Mouse (Mus musculus): ENCODE data around the gene Parg. TPM values are rescaled to one million over a fixed set of nuclear protein-coding genes. Genes with fewer than 3 reads are reported as not detected.
"Not testable (repeated sequence)": the region's sequence is repeated elsewhere in the genome, so short reads cannot be mapped to it uniquely, and the experiment has no call there.

The Parg gene
- polyA plus RNA-seq, 1 experiment from 2014 or later = 57.7 TPM

DNA sequence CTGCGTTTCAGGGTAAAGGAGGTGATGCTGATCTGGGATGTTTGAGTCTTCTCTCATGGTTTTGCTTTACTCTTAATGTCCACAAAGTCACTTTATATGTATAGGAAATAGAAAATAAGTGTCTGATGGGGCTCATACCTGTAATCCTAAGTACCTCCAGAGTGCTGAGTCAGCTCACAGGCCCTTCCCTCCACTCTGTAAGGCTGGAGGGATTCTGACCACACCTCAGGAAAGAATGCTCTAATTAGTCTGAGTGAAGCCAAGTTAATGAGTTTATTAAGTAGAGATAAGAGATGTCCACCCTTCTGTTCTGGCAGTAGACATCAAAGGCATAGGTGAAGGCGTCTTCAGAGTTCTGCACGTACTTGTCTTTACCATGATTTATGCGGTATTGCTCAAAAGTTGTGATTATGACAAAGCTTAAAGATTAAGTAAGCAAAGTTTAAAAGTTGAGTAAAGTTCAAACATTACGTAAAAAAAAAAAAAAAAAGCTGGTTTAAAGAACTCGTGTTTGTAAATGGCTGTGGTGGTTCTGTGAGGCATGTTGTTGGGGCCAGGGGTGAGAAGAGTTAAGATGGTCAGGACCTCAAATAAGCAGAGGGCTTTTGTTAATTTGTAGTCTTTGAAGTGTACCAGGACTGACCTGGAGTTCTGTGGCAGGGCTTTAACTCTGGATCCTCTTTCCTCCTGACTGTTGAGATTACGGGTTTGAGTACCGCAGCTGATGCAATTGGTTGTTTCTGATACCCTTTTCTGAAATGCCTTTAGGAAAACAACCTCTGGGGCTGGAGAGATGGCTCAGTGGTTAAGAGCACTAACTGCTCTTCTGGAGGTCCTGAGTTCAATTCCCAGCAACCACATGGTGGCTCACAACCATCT, 37.3 kb upstream of the Parg start:
- Histone ChIP-seq H3K36me3 (no peaks in the 10 kb centered on the region), H3K4me1 (peaks cover 28% of the 10 kb centered on the region), H3K4me3 (no peak overlapping the region), H3K9ac (no peak overlapping the region), H3K9me3 (replicated peaks) (no peaks in the 10 kb centered on the region), H3K27ac (no peak overlapping the region), H3K4me2 (replicated peaks) (no peak overlapping the region), H3K27me3 (no peaks in the 10 kb centered on the region)
- ATAC-seq (ENCODE audit: low FRiP score) = no peak
- 84% methylated on average over 8 of the region's 8 CpGs for WGBS

DNA sequence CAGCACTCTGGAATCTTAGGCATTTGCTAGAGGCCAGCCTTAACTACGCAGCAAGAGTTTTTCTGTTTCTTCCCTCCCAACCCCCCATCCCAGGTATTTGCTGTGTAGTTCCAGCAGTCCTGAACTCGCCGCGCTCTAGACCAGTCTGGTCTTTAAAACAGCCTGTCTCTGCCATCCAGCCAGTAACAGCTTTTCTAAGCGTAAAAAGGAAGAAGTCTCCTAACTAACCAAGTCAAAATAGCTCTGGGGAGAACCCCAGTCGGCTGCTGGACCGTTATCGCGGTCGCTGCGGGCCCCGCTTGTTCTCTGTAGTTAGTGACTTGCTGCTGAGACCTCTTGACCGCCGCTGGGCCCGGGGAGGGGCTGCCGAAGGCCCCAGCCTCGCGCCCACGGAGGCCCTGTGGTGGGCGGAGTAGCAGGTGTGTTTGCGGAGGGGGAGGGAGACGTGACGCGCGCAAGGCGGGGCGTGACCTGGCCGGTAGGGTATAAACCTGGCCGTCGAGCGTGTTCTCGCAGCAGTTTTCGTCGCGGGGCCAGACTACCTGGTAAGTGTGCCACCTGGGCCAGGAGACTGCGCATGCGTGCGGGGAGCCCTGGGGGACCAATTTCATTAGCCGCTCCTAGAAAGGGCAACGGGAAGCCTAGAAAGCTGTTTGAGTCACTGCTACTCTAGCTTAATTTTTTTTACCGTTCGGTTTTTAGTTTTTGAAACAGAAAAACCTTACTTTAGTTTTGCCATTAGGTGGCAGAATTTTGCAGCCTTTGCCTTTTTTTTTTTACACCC, 36.3 kb upstream of the Parg start:
- Histone ChIP-seq H3K9me3 (replicated peaks) (no peaks in the 10 kb centered on the region), H3K4me2 (replicated peaks) (peak overlapping the region; percentile 99), H3K27ac (peak overlapping the region; percentile 73), H3K4me3 (peak overlapping the region; percentile 49), H3K9ac (peak overlapping the region; percentile 68), H3K36me3 (no peaks in the 10 kb centered on the region), H3K27me3 (no peaks in the 10 kb centered on the region), H3K4me1 (peaks cover 25% of the 10 kb centered on the region)
- WGBS = 2% methylated on average over 33 of the region's 42 CpGs
- ATAC-seq (ENCODE audit: low FRiP score) = peak; percentile 54; the same call in 1 of the 2 replicates

DNA sequence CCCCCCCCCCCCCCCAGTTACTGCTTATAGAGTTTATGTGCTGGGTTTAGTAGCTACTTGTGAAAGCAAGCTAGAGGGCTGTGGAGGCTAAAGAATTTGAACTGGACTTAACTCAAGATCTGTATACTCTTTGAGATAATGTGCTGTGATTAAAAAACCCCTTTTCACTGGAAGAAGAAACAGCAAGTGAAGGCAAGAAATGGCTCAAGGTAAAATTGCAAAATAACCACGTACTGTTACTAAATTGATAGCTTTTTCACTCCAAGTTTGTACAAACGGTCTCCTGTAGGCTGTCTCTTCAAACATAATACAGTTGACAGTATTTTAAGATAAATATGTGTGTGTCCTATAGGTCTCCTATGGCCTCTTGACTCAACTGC, 35.7 kb upstream of the Parg start:
- Histone ChIP-seq H3K4me2 (replicated peaks) (peak overlapping the region; percentile 99), H3K27me3 (no peaks in the 10 kb centered on the region), H3K4me1 (peaks cover 20% of the 10 kb centered on the region), H3K9me3 (replicated peaks) (no peaks in the 10 kb centered on the region), H3K36me3 (no peaks in the 10 kb centered on the region), H3K4me3 (no peak overlapping the region), H3K27ac (no peak overlapping the region), H3K9ac (no peak overlapping the region)
- WGBS = 82% methylated on average over 2 of the region's 2 CpGs
- no peak for ATAC-seq (ENCODE audit: low FRiP score)

DNA sequence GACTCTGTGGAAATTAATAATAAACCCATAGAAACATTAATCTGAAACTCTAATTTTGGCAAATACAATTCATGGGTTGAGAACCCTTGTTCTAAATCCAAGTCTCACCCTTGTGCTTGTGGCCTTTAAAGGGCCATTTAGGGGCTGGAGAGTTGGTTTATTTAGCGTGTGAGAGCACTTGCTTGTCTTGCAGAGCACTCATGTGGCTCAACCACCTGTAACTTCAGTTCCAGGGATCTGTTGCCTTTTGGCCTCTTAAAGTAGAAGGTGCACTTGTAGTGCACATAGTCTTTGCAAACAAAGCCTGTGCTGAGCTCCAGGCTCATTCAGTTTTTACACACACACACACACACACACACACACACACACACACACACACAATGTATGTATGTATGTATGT, 34.9 kb upstream of the Parg start:
- no peak overlapping the region for H3K4me3 ChIP-seq
- H3K4me2 ChIP-seq (replicated peaks) = no peak overlapping the region
- no peaks in the 10 kb centered on the region for H3K9me3 ChIP-seq (replicated peaks)
- H3K36me3 ChIP-seq = no peaks in the 10 kb centered on the region
- no peaks in the 10 kb centered on the region for H3K27me3 ChIP-seq
- WGBS = 80% methylated on average over 1 of the region's 1 CpGs
- no peak for ATAC-seq (ENCODE audit: low FRiP score)
- H3K4me1 ChIP-seq = peaks cover 14% of the 10 kb centered on the region
- H3K27ac ChIP-seq = no peak overlapping the region
- H3K9ac ChIP-seq = no peak overlapping the region

DNA sequence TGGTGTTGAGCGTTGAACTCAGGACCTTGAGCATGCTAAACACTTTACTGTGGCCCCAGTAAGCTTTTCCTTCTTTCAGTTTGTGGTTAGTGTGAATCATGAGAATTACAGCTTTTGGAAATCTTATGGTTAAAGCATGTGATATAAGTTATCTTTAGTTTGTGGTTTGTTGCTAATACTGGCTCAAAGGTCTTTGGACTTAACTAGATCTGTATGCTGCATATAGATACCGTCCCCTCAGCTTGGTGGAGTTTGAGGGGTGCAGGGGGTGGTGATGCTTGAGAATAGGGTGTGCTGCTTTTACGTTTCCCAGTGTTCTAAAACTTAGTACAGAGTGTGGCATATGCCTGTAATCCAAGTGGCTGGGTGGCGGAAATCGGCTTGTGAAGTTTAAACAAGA, 34.4 kb upstream of the Parg start:
- no peaks in the 10 kb centered on the region for H3K36me3 ChIP-seq

DNA sequence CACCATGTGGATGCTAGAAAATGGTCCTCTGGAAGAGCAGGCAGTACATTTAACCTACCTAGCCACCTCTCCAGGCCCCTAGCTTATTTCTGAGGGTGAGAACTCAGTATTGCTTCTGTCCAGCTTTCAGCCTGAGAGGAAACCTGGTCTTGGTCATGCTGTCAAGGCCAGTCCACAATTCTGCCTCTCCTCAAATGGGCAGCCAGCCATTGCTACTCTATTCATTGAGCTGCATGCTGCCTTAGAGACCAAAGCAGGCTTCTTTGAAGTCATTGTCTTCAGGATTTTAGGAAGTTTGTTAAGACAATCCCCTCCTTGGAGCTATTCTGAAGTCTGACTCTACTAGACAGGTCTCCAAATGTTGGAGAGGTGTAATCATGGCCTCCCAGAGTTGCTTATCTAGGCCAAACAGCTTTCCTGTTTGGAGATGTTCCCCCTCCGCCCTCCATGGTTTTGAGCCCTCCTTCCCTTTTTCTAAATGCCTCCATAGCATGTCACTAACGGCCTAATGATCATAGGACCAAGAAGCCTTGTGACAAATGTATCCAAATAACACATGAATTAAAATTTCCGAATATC, 33.0 kb upstream of the Parg start:
- Histone ChIP-seq H3K4me1 (peaks cover 14% of the 10 kb centered on the region), H3K36me3 (peaks cover 11% of the 10 kb centered on the region), H3K9ac (no peak overlapping the region), H3K9me3 (replicated peaks) (no peaks in the 10 kb centered on the region), H3K27ac (no peak overlapping the region), H3K4me3 (no peak overlapping the region), H3K4me2 (replicated peaks) (no peak overlapping the region), H3K27me3 (no peaks in the 10 kb centered on the region)
- 85% methylated on average over 3 of the region's 3 CpGs for WGBS
- ATAC-seq (ENCODE audit: low FRiP score) = no peak

More for the DNA sequence above, 34.4 kb upstream of the Parg start:
- no peak overlapping the region for H3K27ac ChIP-seq
- WGBS = 90% methylated on average over 5 of the region's 5 CpGs
- H3K4me1 ChIP-seq = peaks cover 14% of the 10 kb centered on the region
- H3K4me3 ChIP-seq = no peak overlapping the region
- no peaks in the 10 kb centered on the region for H3K27me3 ChIP-seq
- ATAC-seq (ENCODE audit: low FRiP score) = no peak
- no peak overlapping the region for H3K4me2 ChIP-seq (replicated peaks)
- H3K9me3 ChIP-seq (replicated peaks) = no peaks in the 10 kb centered on the region
- H3K9ac ChIP-seq = no peak overlapping the region

DNA sequence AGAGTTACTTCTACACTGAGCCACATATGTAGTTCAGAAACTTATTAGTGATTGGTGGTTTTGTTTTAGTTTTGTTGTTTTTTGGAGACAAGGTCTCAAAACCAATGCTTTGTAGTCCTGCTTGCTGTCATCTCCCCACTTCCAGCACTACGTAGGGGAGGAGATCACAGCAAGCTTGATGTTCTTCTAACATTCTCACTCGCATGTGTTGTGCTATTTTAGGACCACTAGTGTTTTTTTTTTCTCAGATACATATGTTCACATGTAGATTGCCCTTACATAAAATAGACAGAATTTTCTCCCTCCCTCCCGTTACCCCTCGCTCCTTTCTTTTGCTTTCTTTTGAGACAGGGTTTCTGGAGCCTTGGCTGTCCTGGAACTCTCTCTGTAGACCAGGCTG, 31.6 kb upstream of the Parg start:
- peaks cover 20% of the 10 kb centered on the region for H3K36me3 ChIP-seq
- H3K4me3 ChIP-seq = no peak overlapping the region
- no peaks in the 10 kb centered on the region for H3K9me3 ChIP-seq (replicated peaks)
- H3K27me3 ChIP-seq = no peaks in the 10 kb centered on the region
- H3K4me1 ChIP-seq = peaks cover 9% of the 10 kb centered on the region
- no peak overlapping the region for H3K4me2 ChIP-seq (replicated peaks)
- WGBS = 92% methylated on average over 4 of the region's 4 CpGs
- ATAC-seq (ENCODE audit: low FRiP score) = no peak
- no peak overlapping the region for H3K9ac ChIP-seq
- H3K27ac ChIP-seq = no peak overlapping the region

DNA sequence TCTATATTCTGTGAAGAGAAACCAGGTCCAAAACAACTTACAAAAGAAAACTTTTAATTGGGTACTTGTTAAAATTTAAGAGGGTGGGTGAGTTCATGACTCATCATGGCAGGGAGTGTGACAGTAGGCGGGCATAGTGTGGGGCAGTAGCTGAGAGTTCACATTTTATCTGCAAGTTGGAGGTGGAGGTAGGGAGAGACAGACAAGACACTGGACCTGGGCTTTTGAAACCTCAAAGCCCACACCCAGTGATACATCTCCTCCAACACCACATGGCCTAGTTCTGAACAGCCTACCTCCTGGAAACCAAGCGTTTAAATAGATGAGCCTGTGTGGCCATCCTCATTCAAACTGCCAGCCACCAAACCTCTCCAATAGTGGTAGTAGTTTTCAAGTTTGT, 26.4 kb upstream of the Parg start:
- ATAC-seq (ENCODE audit: low FRiP score) = no peak

DNA sequence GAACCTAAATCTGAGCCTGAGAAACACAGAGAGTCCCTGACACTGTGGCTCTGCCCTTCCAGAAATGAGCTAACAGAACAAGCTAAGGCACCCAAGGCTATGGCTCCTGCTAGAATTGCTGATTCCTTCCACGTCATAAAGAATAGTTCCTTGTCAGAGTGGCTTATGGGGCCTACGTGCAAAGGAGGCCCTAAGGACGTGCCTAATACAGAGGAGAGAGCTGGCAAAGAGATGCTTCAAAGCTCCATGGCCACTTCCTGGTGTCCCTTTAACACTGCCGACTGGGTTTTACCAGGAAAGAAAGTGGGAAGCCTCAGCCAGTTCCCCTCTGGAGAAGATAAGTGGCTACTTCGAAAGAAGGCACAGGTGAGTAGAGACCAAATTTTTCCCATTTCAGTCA, 25.2 kb upstream of the Parg start:
- not testable (repeated sequence) for H3K9me3 ChIP-seq (replicated peaks); H3K9ac ChIP-seq; H3K4me1 ChIP-seq; ATAC-seq (ENCODE audit: low FRiP score); H3K27ac ChIP-seq; H3K27me3 ChIP-seq; H3K4me3 ChIP-seq; H3K4me2 ChIP-seq (replicated peaks)
- WGBS = 85% methylated on average over 5 of the region's 5 CpGs
- H3K36me3 ChIP-seq = peaks cover 49% of the 10 kb centered on the region

More for the DNA sequence above, 26.4 kb upstream of the Parg start:
- H3K9me3 ChIP-seq (replicated peaks) = no peaks in the 10 kb centered on the region
- H3K4me1 ChIP-seq = no peaks in the 10 kb centered on the region
- H3K4me2 ChIP-seq (replicated peaks) = no peak overlapping the region
- 93% methylated on average over 2 of the region's 2 CpGs for WGBS
- peaks cover 39% of the 10 kb centered on the region for H3K36me3 ChIP-seq
- no peaks in the 10 kb centered on the region for H3K27me3 ChIP-seq
- H3K4me3 ChIP-seq = no peak overlapping the region
- no peak overlapping the region for H3K27ac ChIP-seq
- H3K9ac ChIP-seq = no peak overlapping the region

DNA sequence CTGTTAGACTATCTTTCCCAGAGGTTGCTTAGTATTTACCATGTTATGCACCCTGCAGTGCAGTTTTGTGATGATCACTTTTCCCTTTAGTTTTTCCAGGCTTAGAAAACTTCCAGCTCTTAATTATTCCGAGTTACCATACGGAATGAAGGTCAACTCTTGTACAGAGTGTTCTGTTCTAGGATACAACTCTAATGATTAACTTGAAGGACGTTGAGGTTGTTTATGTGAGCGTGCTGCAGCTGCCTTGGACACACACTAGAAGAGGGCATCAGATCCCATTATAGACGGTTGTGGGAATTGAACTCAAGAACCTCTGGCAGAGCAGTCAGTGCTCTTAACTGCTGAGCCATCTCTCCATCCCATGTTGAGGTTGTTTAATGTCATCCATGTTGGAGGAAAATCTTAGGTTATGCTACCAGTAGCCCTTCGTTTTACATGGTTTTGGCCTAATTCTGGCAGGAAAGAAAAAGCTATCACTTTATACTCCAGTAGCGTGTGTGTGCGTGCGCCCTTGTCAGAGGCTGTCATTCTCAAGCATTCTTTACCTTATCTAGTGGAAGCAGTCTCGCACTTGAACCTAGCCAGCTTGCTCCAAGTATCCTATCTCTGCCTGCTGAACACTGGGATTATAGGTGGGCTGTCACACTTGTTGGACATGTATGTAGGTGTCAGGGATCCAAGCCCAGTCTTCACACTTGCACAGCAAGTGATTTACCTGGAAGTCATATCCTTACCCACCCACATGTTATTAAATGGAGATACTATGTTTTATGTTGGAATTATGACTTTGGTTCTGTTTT, 22.2 kb upstream of the Parg start:
- Histone ChIP-seq H3K36me3 (peaks cover 55% of the 10 kb centered on the region), H3K4me1 (no peaks in the 10 kb centered on the region), H3K9ac (no peak overlapping the region), H3K4me2 (replicated peaks) (no peak overlapping the region), H3K27ac (no peak overlapping the region), H3K4me3 (no peak overlapping the region), H3K27me3 (no peaks in the 10 kb centered on the region), H3K9me3 (replicated peaks) (no peaks in the 10 kb centered on the region)
- no peak for ATAC-seq (ENCODE audit: low FRiP score)
- 94% methylated on average over 10 of the region's 10 CpGs for WGBS

DNA sequence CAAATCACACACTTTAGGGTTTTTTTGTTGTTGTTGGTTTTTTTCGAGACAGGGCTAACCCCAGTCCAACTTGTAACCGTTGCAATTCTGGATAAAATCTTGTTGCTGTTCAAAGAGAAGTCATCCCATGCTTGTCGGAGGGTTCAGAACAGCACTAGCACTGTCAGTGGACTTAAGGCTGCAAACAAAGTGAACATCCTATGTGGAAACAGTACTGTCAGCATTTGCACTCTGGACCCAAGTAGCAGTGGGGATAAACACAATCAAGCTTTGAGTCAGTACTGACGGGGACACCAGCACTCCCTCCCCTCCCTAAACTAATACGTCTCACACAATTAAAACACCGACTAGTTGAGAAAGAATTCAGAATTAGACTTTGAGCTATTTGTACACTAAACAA, 20.9 kb upstream of the Parg start:
- ATAC-seq (ENCODE audit: low FRiP score) = no peak
- H3K9ac ChIP-seq = no peak overlapping the region
- H3K27me3 ChIP-seq = no peaks in the 10 kb centered on the region
- H3K9me3 ChIP-seq (replicated peaks) = no peaks in the 10 kb centered on the region
- H3K4me3 ChIP-seq = no peak overlapping the region
- H3K4me1 ChIP-seq = no peaks in the 10 kb centered on the region
- H3K36me3 ChIP-seq = peaks cover 53% of the 10 kb centered on the region
- no peak overlapping the region for H3K27ac ChIP-seq
- no peak overlapping the region for H3K4me2 ChIP-seq (replicated peaks)
- 88% methylated on average over 6 of the region's 6 CpGs for whole genome bisulfite sequencing

DNA sequence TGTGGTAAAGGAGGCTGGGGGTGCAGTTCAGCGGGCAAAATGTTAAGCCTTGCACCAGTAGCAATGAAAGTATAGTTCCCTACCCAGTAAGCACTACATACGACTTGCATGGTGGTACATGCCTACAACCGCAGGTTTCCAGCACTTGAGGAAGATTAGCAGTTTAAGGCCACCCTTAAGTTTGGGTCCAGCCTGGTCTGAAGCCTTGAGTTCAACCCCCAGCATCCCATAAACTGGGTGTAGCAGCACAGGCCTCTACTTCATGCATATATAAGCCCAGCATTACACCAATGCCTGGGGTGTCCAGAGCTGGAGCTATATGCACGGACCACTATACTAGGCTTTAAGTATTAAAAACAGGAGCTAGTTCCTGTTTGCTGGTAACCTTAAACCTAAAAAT, 17.9 kb upstream of the Parg start:
- Histone ChIP-seq H3K9ac (no peak overlapping the region), H3K27me3 (no peaks in the 10 kb centered on the region), H3K27ac (no peak overlapping the region), H3K9me3 (replicated peaks) (no peaks in the 10 kb centered on the region), H3K36me3 (peaks cover 73% of the 10 kb centered on the region), H3K4me2 (replicated peaks) (no peak overlapping the region), H3K4me1 (no peaks in the 10 kb centered on the region), H3K4me3 (no peak overlapping the region)
- ATAC-seq (ENCODE audit: low FRiP score) = no peak
- WGBS = 93% methylated on average over 4 of the region's 4 CpGs
